Mouse (Mus musculus) mesoderm, embryonic 11.5 days (tissue): ENCODE data around the gene Dspp.

Experiments used
- DNase-seq: peaks from one replicate; pipeline ENCODE4 v3.0.0-alpha.2; 2012; ENCODE audit warnings: low read depth, low spot score

Dspp gene

DNA sequence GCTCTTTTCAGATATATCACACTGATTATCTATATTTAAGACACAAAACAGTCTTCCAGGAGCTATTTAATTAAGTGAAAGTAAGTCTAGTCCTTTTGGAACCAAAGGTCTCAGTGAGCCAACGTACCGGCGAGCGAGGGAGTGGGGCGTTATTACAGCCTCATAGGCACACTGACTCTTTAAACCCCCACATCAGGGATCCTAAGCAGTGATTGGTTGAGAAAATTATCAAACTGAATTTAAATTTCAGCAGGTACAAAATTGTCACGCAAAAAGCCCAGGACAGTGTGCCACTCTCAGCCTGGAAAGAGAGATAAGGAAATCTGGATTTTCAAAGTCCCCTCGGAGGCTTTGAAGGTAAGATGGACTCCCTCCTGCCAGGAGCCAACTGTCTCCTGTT is at the start of gene Dspp:
Dspp (plus strand) TSS at position 301 of the 400 bp plus-strand sequence.
- no peak for DNase-seq

- DNase-seq = no peak
These were observed 46.4 kb upstream of the Dspp start for GRCm38 (mm10) chr5:104124016-104124658.

DNA sequence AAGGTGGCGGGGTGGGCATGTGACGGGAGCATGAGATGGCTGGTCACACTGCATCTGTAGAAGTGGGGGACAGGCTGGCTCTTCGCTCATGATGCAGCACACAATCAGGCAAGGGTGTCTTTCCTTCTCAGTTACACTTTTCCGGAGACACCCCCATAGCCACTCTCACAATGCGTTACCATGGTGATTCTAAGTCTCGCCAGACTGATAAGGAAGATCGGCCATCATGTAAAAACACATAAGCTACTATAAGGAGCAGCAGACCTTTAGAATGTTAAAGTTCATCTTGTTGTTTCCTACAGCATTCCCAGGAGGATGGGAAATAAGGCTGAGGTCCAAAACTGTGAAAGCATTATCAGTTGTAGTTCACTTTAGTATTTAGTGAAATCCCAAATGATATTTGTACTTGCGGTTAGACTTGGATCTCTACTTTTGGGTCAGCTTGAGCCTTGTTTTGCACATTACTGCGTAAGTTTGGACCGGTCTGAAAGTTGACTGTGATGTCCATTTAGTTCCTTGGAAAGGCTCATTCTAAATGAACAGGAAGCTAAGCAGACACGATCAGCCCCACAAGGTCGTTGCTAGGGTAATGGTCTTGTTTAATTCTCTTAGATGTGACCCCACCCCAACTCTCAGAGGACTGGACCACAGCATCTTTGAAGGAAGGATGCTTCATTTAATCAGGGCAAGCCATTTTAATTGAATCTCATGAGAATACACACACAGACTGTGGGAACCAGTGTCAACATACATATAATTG is 43.8 kb upstream of the Dspp start:
- DNase-seq = no peak

- no peak for DNase-seq
These were observed 43.2 kb upstream of the Dspp start for GRCm38 (mm10) chr5:104127351-104127750.

GRCm38 (mm10) chr5:104128281-104129031 is 42.1 kb upstream of the Dspp start:
- peak; percentile 77 for DNase-seq

DNA sequence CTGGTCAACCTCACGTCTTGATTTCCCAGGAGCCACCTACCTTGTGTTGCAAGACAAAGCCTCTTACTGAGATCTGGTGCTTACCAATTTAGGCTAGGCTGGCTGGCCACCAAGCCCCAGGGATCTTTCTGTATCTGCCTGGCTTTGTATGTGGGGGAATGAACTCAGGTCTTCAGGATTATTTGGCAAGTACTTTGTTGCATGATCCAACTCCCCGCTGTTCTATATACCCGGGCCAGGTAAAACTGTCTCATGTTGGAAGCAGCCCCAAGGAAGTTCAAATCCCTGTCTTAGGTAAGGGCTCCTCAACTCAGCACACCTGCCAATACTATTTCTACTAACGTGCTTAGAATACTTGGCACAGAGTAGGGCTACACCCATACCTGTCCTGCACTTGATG is 39.6 kb upstream of the Dspp start:
- DNase-seq = no peak

DNA sequence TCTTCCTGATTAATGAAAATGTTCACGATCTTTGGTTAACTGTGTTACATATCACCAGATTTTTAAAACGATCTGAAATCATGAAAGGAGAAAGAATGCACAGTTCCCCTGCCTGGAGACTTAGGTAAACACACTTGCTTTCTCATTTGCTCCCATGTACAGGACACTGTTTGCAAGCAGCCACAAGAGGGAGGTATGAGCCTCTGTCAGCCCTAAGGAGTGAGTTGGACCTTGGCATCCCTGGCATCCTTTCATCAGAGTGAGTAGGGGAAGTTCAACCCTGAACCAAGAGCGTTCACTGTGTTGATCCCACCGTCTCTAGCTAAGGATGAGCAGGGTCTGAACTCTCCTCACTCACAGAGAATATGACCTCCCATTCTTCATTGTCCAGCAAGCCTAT is 39.0 kb upstream of the Dspp start:
- DNase-seq = peak; percentile 28

DNA sequence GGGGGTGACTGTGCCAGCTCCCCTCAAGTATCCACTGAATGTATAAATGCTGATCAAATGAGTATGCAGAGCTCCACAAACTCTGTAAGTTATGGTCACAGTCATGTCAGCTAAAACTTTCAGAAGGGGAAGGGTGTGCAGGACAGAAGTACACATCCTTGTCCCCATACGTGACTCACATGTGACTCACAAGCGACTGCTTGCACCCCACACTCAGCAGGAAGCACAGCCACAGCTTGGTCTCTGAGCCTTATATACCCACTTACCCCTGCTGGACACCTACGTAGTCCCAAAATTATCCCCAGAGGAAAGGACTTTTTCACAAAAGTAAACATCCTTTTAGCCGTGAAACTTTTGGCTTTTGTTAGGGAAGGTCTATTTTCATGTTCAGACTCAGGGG is 36.8 kb upstream of the Dspp start:
- DNase-seq = no peak

DNA sequence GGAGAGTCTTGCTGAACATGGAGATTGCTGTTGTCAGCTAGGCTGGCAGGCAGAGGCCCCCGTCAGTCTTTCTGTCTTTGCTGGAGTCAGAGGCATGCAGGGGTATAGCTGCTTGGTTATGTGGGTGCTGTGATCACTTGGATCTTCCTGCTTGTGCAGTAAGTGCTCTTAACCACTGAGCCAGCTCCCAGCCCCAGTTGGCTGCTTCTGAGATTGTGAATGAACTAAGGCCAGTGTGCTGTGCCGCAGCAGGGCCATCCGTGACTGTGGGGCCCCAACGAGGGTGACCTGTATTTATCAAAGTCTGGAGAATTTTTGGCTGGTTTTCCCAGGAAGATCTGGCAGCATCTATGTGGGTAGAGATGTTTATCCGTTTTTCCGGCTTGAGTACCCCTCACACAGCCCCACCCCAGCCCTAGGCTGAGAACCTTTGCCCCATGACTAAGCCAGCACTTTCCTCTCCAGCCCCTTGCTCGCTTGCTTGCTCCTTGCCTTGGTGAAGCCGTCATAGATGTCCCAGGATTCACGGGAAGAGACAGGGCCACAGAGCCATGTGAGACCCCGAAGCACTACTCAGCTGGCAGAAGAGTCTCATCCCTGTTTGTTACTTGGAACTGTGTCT is 32.5 kb upstream of the Dspp start:
- no peak for DNase-seq

GRCm38 (mm10) chr5:104141067-104141466 is 29.4 kb upstream of the Dspp start:
- DNase-seq = no peak

DNA sequence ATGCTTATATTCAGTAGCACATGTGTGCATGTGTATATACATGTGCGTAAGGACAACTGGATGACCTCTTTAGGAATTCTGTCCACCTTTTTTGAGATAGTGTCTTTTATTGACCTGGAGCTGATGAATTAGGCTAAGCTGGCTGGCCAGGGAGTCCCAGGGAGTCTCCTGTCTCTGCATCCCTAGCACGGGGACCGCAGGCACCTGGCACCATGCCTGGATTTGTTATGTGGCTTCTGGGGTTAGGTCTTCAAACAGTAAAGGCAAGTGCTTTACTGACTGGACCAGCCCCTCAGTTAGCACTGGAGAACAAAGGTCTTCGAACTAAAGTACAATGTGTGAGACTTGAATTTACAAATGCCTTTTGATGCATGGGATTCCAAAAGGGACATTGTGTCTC is 26.5 kb upstream of the Dspp start:
- no peak for DNase-seq

DNA sequence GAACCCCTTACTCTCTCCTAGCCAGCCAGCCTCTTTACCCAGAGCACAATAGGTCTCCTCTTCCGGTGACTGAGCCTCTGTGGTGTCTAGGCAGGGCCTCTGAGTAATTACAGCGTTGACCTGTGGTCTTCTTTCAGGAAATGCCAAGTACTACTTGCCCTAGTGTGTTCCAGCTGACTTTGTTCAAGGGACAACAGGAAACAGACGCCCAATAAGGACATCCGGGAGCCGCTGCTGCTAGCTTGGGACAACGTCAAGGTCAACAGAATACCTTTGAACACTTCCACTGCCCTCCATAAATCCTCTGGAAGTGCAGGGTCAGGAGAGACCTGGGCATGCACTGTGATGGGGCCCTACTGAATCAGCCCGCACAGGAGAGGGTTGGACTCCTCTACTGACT is 21.2 kb upstream of the Dspp start:
- peak; percentile 24 for DNase-seq

DNA sequence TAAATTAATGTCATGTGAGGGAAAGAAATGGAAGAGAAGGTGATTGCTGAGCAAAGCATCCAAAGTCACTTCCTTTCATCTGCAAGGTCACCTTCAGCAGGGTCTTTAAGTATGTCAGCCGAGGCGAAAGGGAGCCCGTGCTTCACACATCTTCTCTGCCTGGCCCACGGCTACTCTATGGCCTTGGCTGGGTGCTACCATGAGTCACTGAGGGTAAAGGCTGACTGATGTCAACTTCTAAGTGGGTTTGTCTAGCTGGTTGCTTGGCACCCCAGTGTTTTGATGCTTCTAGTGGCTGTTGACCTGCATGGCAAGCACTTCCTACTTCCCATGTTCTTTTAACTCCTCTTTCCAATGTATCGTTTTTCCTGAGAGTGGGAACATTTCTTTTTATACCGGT is 20.3 kb upstream of the Dspp start:
- no peak for DNase-seq

DNA sequence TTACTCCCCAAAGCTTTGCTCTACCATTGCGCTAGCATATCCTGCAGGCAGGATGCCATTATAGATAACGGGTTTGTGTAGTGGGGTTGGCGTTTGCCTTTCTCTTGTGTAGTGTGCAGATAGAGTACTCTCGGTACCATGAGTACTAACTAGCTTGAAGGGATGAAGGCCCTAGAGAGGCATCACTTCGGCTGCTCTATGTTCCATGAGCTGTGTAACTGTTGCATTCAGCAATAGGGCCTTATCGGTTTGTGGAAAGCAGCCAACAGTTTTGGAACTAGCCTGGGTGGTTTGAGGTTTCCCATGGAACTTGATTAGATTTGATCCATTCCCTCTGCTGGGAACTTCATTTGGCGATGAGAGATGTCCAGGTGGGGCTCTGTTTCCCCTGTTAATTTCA is 12.8 kb upstream of the Dspp start:
- no peak for DNase-seq

- DNase-seq = no peak
These were observed 12.0 kb upstream of the Dspp start for GRCm38 (mm10) chr5:104158332-104159052.

DNA sequence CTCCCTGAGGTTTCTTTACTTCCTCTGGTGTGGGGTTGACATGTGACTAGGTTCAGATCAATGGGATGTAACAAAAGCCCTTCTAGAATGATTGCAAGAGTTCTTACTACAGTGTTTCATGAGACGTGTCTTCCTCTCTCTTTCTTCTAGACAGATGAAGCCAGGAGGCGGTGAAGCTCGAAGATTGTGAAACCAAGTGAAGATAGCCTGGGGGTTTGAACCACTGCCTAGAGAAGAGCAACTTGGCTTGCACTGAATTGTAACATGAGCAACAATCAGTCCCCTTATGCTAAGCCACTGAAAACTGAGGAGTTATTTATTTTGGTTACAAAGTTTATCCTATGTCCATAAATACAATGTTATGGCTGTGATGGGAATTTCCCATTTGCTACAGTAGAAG is 9.9 kb upstream of the Dspp start:
- no peak for DNase-seq

DNA sequence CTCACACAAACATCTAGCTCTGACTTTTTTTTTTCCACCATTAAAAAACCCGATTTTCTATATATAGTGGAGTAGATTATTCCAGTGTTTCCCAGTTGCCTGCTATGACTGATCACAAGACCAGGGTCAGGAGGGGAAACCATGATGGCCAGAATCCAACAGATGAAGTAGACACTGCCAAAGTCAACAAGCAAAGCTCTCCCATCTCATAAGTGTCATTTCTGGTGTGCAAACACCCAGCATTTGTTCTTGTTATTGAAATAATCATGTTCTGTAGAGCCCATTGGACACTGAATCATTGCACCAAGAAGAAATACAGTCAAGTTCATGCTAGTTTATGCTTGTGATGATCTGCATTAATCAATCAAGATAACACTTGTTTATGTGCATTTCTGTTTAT is 9.1 kb upstream of the Dspp start:
- DNase-seq = no peak

DNA sequence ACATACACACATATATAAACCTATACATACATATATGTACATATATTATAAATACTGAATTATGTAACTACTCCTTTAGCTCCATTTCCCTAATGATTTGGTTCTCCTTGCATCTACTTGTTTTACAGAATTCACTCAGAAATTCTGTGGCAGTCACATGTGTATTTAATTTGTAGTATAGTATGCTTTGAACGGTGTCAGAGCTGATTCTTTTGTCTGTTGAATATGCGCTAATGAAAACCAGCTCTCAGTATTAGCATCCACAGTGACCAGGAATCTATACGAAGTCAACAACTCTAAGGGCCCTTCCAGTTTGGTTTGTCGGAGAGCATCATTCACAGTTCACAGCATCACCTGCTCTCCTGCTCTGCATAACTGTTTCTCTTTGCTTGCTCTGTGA is 7.0 kb upstream of the Dspp start:
- no peak for DNase-seq

GRCm38 (mm10) chr5:104173094-104173493 is 2.6 kb downstream of the Dspp start:
- no peak for DNase-seq

DNA sequence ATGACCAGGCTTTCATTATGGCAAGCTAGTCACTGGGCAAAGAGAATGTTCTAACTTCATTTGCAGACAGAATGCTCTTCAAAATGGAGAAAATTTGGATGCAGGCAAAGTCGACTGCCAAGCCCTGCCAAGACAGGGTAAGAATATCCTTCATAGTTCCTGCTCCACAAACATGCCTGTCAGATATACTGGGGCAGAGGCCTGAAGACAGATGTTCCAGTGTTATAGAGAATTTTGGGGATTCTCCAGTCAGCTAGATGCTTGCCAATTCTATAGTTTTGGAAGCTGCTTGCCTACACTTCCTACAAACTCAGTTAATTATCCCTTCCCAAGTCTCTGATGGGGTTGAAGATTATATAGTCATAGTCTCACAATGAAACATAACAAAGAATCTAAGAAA is 13.2 kb downstream of the Dspp start:
- no peak for DNase-seq

DNA sequence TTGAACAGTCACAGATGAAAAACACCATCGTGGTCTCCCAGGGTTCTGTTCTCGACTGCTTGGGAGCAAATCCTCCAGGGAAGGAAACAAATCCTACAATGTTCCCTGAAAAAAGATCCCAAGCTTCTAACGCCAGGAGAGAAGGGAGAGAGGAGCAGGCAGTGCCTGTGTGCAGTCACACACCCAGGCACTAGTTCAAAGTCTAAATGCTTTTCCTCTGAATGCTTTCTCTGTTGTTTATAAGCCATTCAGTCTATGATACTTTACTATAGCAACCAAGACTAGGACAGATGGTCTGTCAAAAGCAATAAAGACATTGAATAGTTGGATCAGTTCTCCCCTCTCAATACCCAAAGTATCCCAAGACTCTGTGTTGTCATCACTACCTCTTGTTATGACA is 16.8 kb downstream of the Dspp start:
- no peak for DNase-seq

- DNase-seq = no peak
These were observed 24.6 kb downstream of the Dspp start for GRCm38 (mm10) chr5:104195086-104195485.
